Mouse (Mus musculus) forebrain, embryonic 10.5 days (tissue): ENCODE results near the gene Ado. TPM values are rescaled to one million over a fixed set of nuclear protein-coding genes. Genes with fewer than 3 reads are reported as not detected.
A peak's percentile ranks its signal among the peaks of the same experiment; 100 is the strongest.

Experiments used
- DNase-seq: peaks from one replicate; pipeline ENCODE4 v3.0.0-alpha.2; 2017; ENCODE audit warnings: low spot score; ENCODE audit errors: extremely low spot score
- H3K27ac ChIP-seq: fragments of 300-500 bp; sonication (generic); 2 replicates; pipeline ENCODE4 v1.5.1; 2016; ENCODE audit warnings: mild to moderate bottlenecking
- H3K27me3 ChIP-seq: fragments of 300-500 bp; sonication (generic); 2 replicates; pipeline ENCODE4 v1.6.1; 2016; ENCODE audit warnings: mild to moderate bottlenecking; ENCODE audit not compliant: poor library complexity, severe bottlenecking
- H3K36me3 ChIP-seq: fragments of 300-500 bp; sonication (generic); replicated peaks from 2 replicates; pipeline ENCODE4 v1.6.1; 2016; ENCODE audit warnings: mild to moderate bottlenecking, moderate library complexity
- H3K4me1 ChIP-seq: fragments of 300-500 bp; sonication (generic); 2 replicates; pipeline ENCODE4 v1.6.1; 2016
- H3K4me3 ChIP-seq: fragments of 300-500 bp; sonication (generic); 2 replicates; pipeline ENCODE4 v1.5.1; 2016; ENCODE audit warnings: mild to moderate bottlenecking, moderate library complexity
- H3K9me3 ChIP-seq: fragments of 300-500 bp; sonication (generic); 2 replicates; pipeline ENCODE4 v1.6.1; 2016; ENCODE audit warnings: mild to moderate bottlenecking, moderate library complexity
- WGBS: fragments of 180-500 bp; shearing (Covaris S2); methylation state at CpG from one replicate; pipeline ENCODE4 v1.1.7; 2016; 5-methylcytosine and 5-hydroxymethylcytosine counted together
- polyA plus RNA-seq: library from polyadenylated mRNA; unstranded; fragments of >200 nt; fragmentation: Nextera tagmentation; extraction: Ambion mirVana; gene quantifications from 2 replicates; pipeline ENCODE4 v1.2.1, GENCODE M21; 2016

Gene Ado
- polyA plus RNA-seq, 1 experiment from 2014 or later = 64.7 TPM

DNA sequence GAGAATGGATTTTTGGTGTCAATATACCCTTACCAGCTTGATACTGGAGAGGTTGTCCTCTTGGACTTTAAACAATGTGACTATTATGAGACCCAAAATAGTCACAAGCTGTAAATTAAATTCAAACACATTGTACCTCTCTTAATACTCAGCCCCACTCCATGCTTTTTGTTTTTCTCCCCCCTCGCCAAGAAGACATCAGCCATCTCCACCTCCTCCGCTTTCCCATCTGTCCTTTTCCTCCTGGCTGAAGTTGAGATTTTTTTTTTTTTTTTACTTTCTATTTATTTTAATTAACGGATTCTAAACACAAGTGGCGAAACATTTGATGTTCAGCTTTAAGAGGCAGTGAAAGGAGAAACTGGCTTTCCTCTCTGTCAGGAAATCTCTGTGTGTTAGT is 9.3 kb upstream of the Ado start:
- Histone ChIP-seq H3K27me3 (peaks cover 93% of the 10 kb centered on the region), H3K4me1 (peaks cover 17% of the 10 kb centered on the region), H3K36me3 (no peaks in the 10 kb centered on the region), H3K4me3 (no peak overlapping the region), H3K9me3 (peaks cover 15% of the 10 kb centered on the region), H3K27ac (no peak overlapping the region)
- 86% methylated on average over 4 of the region's 4 CpGs for WGBS
- no peak for DNase-seq

DNA sequence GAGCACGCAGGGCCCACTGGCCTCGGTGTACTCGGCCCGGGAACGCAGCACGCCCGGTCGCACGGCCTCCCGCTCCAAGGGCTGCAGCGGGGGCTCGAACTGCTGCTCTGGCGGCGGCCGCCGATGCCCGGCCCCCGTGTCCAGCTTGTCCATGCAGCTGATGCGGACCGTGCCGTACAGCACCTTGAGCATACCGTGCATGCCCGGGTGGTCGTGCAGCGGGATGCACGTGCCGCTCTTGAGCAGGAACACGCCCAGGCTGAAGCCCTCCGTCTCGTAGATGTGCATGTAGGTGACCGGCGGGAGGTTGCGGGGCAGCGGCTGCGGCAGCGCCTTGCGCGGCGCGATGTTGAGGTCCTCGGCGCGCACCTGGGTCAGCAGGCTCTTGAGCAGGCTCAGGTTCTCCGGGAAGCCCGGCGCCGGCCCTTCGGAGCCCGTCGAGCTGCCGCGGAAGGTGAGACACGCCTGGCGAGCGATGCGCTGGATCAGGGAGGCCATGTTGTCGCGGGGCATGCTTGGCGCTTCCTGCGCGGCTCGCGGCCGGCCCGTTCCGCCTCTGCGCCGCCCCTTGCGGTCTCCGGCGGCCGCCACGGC is 397 bp downstream of the Ado start:
- DNase-seq = peak; percentile 67
- Histone ChIP-seq H3K27me3 (peaks cover 49% of the 10 kb centered on the region), H3K4me3 (peak overlapping the region; percentile 78), H3K36me3 (peaks cover 15% of the 10 kb centered on the region), H3K9me3 (no peaks in the 10 kb centered on the region), H3K27ac (peak overlapping the region; percentile 98), H3K4me1 (peaks cover 42% of the 10 kb centered on the region)
- WGBS = under 1% methylated on average over 73 of the region's 73 CpGs

DNA sequence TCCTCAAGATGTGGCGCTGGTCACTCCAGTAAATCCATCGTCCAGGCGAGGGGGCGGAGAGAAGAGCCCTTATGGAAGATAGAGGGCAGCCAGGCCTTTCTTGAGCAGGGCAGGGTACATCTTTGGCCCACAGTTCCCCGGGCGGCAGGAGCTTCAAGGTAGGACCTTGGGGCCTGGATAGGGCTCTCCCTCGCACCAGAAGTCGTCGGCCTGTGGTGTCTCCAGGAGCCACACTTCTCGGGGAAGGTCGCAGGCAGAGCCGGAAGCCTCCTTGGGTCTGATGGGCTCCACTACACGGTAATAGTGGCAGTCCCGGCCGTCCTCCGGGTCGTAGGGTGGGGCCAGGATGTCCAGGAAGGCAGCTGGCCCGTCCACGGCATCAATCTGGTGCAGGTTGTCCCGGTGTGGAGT is 900 bp downstream of the Ado start:
- peak overlapping the region; percentile 78 for H3K4me3 ChIP-seq
- peaks cover 49% of the 10 kb centered on the region for H3K27me3 ChIP-seq
- H3K27ac ChIP-seq = peak overlapping the region; percentile 98
- DNase-seq = peak; percentile 32
- WGBS = 2% methylated on average over 20 of the region's 20 CpGs
- H3K9me3 ChIP-seq = no peaks in the 10 kb centered on the region
- peaks cover 15% of the 10 kb centered on the region for H3K36me3 ChIP-seq
- peaks cover 42% of the 10 kb centered on the region for H3K4me1 ChIP-seq

DNA sequence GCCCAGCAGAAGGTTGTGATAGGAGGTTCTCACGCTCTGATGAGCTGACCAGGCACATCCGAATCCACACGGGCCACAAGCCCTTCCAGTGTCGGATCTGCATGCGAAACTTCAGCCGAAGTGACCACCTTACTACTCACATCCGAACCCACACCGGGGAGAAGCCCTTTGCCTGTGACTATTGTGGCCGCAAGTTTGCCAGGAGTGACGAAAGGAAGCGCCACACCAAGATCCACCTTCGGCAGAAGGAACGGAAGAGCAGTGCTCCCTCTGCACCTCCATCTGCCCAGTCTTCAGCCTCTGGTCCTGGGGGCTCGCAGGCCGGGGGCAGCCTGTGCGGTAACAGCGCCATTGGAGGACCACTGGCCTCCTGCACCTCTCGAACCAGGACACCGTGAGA is 8.2 kb downstream of the Ado start:
- Histone ChIP-seq H3K27ac (no peak overlapping the region), H3K4me1 (peaks cover 54% of the 10 kb centered on the region), H3K9me3 (no peaks in the 10 kb centered on the region), H3K36me3 (peaks cover 9% of the 10 kb centered on the region), H3K4me3 (peak overlapping the region; percentile 31), H3K27me3 (peaks cover 87% of the 10 kb centered on the region)
- peak; percentile 25 for DNase-seq
- 10% methylated on average over 19 of the region's 19 CpGs for WGBS

DNA sequence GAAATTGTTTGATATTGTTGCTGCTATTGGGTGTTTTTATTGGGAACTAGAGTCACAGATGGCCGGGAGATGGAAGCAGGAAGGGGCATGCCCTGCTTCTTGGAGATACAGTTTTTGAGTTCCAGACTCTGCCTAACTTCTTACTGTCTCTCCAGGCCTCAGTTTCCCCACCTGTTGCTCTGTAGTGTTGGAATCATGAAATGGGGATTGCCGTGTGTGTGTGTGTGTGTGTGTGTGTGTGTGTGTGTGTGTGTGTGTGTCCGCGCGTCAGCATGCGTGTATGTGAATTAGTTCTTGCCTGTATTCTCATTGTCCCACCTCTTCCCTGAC is 9.4 kb downstream of the Ado start:
- Histone ChIP-seq H3K4me3 (peak overlapping the region; percentile 64; the same call in 1 of the 2 replicates), H3K4me1 (peaks cover 58% of the 10 kb centered on the region)
- 33% methylated on average over 6 of the region's 6 CpGs for WGBS

DNA sequence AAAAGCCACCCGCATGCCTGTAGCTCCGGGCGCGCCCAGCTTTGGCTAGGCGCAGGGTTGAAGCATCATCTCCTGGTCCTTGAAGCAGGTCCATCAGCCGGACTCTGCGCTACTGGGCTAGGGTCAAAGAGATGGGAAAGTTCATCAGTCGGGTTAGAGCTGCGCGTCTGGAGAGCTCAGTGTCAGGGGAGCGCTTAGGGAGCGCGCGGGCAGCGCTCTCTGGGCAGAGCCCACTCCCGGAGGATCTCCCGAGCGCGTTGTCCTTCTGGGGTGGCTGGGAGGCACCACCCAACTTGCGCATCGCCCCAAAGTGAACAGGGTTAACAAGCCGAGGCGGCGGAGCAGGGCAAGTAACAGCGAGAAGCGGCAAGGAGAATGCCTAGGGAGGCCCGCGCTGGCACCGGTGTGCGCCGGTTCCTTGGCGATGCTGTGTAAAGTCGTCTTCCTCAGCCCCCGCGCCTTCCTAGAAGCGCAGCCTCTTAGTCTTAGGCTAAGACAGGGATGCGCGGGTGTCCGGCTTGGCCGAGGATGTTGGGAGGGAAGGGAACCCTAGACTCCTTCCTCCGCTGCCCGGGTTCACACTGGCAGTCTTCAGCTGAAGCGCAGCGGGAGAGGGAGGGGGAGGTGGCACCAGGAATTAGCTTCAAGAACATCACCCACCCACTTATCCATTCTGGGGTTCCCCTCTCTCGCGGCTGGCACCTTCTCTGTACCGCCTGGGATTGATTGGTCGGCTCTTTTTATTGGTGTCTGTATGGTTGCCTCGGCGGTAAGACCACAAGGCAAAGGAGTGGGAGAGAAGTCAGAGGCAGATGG is 10.0 kb downstream of the Ado start:
- peaks cover 58% of the 10 kb centered on the region for H3K4me1 ChIP-seq
- H3K27ac ChIP-seq = no peak overlapping the region
- DNase-seq = peak; percentile 30
- H3K9me3 ChIP-seq = no peaks in the 10 kb centered on the region
- H3K36me3 ChIP-seq = no peaks in the 10 kb centered on the region
- H3K4me3 ChIP-seq = peak overlapping the region; percentile 64
- under 1% methylated on average over 50 of the region's 50 CpGs for WGBS
- peaks cover 97% of the 10 kb centered on the region for H3K27me3 ChIP-seq

More for the DNA sequence above, 9.4 kb downstream of the Ado start:
- Histone ChIP-seq H3K36me3 (peaks cover 3% of the 10 kb centered on the region), H3K27me3 (peaks cover 94% of the 10 kb centered on the region), H3K27ac (no peak overlapping the region), H3K9me3 (no peaks in the 10 kb centered on the region)
- DNase-seq = no peak

DNA sequence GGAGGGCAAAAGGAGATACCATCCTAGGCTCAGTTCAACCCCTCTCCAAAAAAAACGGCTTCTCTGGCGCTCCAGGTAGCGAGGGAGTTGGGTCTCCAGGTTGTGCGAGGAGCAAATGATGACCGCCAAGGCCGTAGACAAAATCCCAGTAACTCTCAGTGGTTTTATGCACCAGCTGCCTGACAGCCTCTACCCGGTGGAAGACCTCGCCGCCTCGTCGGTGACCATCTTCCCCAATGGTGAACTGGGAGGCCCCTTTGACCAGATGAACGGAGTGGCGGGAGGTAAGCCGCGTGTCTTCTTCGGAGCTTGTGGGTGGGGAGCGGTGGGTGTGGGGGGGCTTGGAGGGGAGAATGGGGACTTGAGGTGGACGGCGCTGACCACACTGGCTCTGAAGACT is 10.6 kb downstream of the Ado start:
- Histone ChIP-seq H3K4me3 (peak overlapping the region; percentile 64), H3K27ac (no peak overlapping the region), H3K27me3 (peaks cover 98% of the 10 kb centered on the region), H3K4me1 (peaks cover 58% of the 10 kb centered on the region), H3K9me3 (no peaks in the 10 kb centered on the region), H3K36me3 (no peaks in the 10 kb centered on the region)
- under 1% methylated on average over 19 of the region's 19 CpGs for WGBS
- DNase-seq = peak; percentile 28

DNA sequence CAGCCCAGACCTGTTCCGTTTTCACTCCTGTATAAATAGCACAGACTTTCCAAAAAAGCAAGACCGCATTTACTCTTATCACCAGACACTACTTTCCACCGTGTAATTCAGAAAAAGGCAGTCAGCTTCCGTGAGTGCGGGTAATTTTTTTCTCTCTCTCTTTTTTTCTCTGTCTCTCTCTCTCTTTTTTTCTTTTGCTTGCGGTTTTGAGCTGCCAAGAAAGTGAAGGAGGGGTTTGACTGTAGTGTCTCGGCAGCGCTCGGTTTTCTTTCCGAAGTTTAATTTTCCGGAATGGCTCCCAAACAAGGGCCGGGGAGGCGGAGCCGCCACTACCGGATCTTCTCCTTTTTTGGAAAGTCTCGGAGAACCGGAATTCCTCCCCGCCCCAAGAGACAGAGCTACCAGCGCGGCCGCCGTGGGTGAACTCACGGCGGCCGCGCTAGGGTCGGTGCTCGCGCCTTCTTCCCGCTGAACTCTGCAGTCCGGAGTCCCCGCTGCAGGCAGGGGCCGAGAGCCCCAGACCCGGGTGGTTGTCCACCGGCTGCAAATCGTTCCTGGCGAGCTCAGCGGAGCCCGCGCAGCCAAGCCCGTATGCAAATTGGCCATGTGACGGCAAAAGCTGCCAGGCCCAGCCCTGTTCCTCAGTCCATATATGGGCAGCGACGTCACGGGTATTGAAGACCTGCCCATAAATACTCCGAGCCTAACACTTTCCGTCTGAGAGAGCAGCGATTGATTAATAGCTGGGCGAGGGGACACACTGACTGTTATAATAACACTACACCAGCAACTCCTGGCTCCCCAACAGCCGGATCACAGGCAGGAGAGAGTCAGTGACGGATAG is 11.4 kb downstream of the Ado start:
- WGBS = under 1% methylated on average over 51 of the region's 51 CpGs
- Histone ChIP-seq H3K27ac (peak overlapping the region; percentile 70), H3K36me3 (no peaks in the 10 kb centered on the region), H3K4me3 (peak overlapping the region; percentile 64), H3K9me3 (no peaks in the 10 kb centered on the region), H3K4me1 (peaks cover 58% of the 10 kb centered on the region), H3K27me3 (peaks cover 98% of the 10 kb centered on the region)
- DNase-seq = peak; percentile 88

DNA sequence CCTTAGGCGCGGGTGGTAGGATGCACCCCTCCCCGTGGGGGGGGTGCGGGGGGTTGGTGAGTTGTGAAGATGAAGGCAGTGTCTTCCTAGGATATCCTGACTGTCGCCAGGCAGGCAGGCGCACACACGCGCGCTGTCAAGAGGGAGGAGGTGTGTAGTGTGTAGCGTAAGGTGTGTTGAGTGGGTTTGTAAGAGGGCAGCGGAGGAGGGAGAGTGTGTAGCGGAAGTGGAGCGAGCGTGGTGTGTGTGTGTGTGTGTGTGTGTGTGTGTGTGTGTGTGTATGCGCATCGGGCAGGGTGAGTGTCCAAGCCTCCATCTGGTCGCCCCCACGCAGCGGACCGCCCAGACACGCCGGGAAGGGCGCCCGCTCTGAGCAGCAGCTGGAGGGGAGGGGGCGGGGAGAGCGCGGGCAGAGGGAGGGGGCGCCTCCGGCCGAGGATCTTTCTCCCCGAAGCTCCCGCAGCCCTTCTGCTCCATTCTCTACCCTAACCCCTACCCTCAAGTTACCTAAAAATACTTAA is 12.1 kb downstream of the Ado start:
- DNase-seq = peak; percentile 41
- H3K4me3 ChIP-seq = peak overlapping the region; percentile 64
- no peak overlapping the region for H3K27ac ChIP-seq
- WGBS = 1% methylated on average over 25 of the region's 32 CpGs
- peaks cover 58% of the 10 kb centered on the region for H3K4me1 ChIP-seq
- no peaks in the 10 kb centered on the region for H3K9me3 ChIP-seq
- H3K36me3 ChIP-seq = no peaks in the 10 kb centered on the region
- peaks cover 98% of the 10 kb centered on the region for H3K27me3 ChIP-seq

DNA sequence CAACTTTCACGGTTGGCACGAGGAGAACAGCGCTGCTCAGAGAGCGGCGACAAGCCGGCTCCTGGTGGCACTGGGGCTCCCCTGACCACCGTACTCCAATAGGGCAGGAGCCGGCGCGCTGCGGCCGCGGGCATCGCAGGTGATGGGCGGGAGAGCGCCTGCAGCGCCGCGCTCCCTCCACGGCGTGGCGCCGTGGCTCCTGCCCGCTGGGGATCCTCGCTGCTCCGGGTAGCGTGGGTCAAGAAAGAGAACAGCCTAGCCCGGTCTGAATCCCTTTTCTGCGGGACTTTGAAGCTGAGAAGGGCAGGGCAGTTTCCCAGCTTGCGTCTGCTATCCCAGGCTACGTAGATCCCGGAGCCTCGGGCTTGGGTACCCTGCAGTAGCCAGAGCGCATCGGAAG is 12.8 kb downstream of the Ado start:
- Histone ChIP-seq H3K27me3 (peaks cover 98% of the 10 kb centered on the region), H3K36me3 (no peaks in the 10 kb centered on the region), H3K4me3 (peak overlapping the region; percentile 64), H3K27ac (0 out of 2 replicates have a peak overlapping the region, but pooled peaks have one; percentile 15), H3K4me1 (peaks cover 55% of the 10 kb centered on the region), H3K9me3 (no peaks in the 10 kb centered on the region)
- under 1% methylated on average over 35 of the region's 35 CpGs for WGBS
- DNase-seq = peak; percentile 73

DNA sequence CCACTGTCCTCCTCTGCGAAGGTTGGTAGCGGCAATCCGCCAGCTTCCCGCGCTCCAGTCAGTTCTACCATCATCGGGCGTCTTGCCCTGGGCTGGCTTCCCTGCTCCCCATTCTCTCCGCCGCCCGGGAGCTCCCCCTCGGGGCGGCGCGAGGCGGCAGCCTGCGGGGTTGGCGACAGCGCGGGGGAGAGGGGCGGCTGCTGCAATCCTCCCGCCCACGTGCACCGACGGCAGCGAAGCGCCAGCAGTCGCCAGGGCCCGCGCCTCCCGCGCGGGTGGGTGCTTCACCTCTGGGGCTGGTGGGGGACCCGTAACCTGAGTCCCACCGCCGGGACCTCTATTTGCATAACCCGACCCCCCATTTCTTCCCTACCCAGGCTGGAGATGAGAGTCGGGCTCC is 13.5 kb downstream of the Ado start, which contains the start of gene Egr2:
Egr2 (plus strand) TSS at position 220 of the 400 bp plus-strand sequence.
- peaks cover 47% of the 10 kb centered on the region for H3K4me1 ChIP-seq
- H3K36me3 ChIP-seq = no peaks in the 10 kb centered on the region
- peaks cover 98% of the 10 kb centered on the region for H3K27me3 ChIP-seq
- peak within 1 kb of the TSS; percentile 64 for H3K4me3 ChIP-seq
- under 1% methylated on average over 29 of the region's 37 CpGs for WGBS
- no peaks in the 10 kb centered on the region for H3K9me3 ChIP-seq
- H3K27ac ChIP-seq = 0 out of 2 replicates have a peak within 1 kb of the TSS, but pooled peaks have one; percentile 15
- DNase-seq = peak; percentile 29

DNA sequence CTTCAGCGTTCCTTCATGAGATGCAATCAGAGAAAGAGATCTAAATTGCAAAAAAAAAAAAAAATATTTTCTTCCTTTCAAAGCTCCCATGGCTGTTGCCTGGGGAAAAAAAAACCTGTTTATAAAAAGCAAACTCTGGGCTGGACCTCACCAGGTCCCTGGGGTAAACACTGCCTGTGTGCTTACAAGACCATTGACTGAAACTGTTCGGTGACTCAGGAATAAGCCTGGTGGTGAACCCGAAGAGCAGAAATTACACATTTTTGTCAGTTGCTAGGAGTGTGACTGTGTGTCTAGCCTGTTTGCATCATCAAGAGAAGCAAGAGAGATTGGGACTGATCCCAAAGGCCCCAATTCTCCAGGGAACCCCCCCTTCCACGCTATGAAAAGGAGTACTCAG is 19.0 kb downstream of the Ado start:
- no peaks in the 10 kb centered on the region for H3K36me3 ChIP-seq

More for the DNA sequence above, 19.0 kb downstream of the Ado start:
- Histone ChIP-seq H3K27ac (no peak overlapping the region), H3K9me3 (no peaks in the 10 kb centered on the region), H3K4me3 (no peak overlapping the region), H3K4me1 (peaks cover 6% of the 10 kb centered on the region), H3K27me3 (peaks cover 77% of the 10 kb centered on the region)
- no peak for DNase-seq
- 86% methylated on average over 4 of the region's 4 CpGs for WGBS
